Mouse (Mus musculus) adrenal gland, postnatal 14 days (tissue): Measurements from ENCODE around the gene 6330409D20Rik. TPM values are rescaled to one million over a fixed set of nuclear protein-coding genes. Genes with fewer than 3 reads are reported as not detected.

Experiments used
- DNase-seq: peaks from one replicate; pipeline ENCODE4 v3.0.0; 2021; ENCODE audit warnings: mixed read lengths
- long read RNA-seq, 2 experiments: library from polyadenylated mRNA; stranded (forward); transcript quantifications; one replicate each; pipeline ENCODE4 v2.0.0; 2021
- total RNA-seq: library from RNA; stranded (reverse); gene quantifications from 2 replicates; pipeline ENCODE4 v1.2.3, GENCODE M21; 2021

The 6330409D20Rik gene
- total RNA-seq, result not detected in 2 replicates
- long read RNA-seq, experiment 1, result 0 reads
- long read RNA-seq, experiment 2, result 0 reads

DNA sequence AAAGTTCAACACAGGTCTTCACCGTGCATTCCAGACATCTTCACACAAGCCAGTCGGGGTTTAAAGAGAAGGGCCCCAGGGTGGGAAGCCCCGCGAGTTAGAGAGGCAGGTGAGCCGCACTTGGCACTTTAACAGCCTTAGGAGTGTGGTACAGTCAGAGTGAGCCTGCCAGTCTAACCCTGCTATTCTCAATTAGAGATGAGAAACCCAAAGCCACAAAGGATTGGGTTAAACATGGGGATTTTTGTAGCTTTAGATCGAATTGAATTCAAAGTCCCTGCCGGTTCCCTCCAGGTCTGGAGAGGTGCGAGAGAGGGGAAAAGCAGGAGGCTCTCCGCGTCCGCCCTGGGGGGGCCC, at the start of gene 6330409D20Rik:
Gene 6330409D20Rik, minus strand, starts transcription at position 101 of the 357 bp plus-strand sequence.
- no peak for DNase-seq

DNA sequence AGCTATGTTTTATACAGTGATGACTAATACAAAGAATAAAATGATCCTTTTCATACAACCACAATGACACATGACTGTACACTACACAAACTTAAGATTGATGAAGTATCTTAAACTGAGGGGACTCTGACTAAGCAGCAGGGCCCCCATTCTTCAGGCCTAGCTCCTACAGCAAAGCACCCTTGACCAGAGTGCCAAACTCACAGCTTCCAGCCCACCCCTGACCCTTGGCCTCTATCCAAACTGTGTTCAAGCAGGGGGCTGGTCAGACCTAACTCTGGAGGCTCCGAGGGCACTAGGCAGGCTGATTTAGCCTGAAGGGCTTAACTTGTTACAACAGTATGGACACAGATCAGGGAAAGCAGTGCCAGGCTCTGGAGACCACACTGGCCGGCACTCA, 47.8 kb upstream of the 6330409D20Rik start:
- DNase-seq, result no peak

DNA sequence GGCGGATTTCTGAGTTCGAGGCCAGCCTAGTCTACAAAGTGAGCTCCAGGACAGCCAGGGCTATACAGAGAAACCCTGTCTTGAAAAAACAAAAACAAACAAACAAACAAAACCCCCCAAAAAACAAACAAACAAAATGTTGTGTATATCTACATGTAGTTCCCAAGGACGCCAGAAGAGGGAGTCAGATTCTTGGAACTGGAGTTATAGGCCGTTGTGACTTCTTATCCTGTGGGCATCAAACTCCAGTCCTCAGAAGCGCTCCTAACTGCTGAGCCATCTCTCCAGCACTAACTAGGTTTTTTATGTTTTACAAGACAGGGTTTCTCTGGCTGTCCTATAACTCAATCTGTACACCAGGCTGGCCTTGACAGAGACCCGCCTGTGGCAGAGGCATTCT, 46.4 kb upstream of the 6330409D20Rik start:
- DNase-seq, result no peak

DNA sequence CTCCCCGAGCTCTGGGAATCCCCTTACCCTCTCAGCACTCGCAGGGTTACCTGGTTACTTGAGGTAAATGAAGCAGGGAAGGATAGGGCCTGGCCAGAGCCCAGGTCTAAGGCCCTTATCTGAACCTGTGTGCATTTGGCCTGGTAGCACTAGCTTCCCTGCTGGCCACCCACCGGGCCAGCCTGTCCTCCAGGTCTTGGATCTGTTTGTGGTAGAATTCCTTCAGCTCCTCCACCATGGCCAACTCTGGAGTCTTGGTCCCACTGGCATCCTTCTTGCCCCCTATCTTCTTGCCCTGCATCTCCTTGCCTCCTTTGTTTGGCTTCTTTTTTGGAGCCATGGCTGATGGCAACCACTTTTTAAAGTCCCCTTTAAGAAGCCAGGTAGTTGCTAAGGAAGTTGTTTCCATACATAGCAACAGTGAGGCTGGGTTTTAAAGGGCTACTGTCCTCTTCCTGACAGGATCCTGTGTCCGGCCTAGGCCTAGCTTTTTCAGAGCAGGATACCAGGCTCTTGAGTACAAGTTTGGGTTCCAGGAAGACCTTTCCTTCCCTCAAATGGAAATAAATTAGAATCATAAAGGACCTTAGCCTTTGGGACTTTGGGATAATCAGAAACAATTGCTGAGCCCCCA, 43.3 kb upstream of the 6330409D20Rik start, which contains the start of gene Cfap157:
Gene Cfap157, minus strand, starts transcription at position 381 of the 634 bp plus-strand sequence.
- DNase-seq, result no peak

DNA sequence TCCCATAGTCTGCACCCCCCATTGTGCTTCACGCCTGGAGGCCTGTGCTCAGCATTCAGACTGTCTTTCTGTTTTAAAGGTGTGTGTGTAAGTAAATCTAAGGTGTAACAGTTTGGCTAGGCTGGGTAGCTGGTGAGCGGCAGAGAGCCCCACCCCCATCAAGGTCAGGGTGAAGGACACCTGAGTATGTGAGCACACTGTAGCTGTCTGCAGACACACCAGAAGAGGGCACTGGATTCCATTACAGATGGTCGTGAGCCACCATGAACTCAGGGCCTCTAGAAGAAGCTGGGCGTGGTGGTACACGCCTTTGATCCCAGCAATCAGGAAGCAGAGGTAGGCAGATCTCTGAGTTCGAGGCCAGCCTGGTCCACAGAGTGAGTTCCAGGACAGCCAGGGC, 40.9 kb upstream of the 6330409D20Rik start:
- no peak for DNase-seq

DNA sequence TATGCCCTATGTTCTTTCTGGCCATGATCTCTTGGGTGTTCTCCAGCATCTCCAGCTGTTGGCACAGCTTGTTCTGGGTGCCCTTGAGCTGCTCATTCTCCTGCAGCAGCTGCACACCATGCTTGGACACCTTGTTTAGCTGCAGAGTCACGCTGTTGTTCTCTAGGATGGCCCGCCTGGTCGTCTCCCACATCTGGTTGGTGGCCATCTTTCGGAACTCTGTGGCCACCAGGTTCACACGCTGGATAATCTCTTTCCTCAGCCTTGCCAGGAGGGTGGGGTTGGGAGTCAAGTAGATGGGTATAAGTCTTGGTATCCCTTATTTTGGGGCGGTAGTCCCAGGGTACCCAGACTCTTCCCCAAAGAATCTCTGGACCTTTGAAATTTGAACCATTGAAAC, 38.9 kb upstream of the 6330409D20Rik start:
- DNase-seq, result no peak

DNA sequence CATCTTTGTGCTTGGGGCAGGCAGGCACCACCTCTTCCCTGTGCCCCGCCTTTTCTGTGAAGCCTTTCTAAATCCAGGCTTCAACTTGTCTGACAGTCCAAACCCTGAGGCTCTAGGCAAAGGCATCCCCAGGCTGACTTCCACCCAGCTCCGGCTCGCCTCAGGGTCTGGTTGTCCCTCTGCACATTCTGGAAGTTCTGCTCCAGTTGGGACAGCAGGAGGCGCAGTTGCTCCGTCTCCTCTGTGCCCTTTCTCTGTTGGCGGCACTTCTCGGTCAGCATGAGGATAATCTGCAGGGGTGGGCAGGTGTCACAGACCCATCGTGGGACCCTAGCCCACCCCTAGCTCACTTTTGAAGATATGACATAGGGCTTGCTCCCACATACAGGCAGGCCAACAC, 38.3 kb upstream of the 6330409D20Rik start:
- peak; percentile 80 for DNase-seq

DNA sequence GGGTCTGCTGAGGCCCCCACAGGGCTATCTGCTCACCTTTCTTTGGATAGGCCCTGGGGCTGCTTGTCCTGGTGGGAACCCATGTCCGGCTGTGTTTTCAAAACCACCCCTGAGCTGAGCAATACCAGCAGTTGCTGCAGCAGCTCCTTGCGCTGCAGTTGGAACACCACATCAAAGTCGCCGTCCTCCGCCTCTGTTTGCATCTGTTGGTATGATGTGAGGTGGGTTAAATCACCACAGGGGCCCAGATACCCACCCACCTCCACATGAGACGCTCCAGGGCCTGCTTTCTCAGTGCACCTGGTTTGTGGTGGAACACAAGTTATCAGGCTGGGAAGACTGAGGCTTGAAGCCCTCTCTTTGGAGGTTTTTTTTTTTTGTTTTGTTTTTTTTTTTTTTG, 37.3 kb upstream of the 6330409D20Rik start:
- no peak for DNase-seq

DNA sequence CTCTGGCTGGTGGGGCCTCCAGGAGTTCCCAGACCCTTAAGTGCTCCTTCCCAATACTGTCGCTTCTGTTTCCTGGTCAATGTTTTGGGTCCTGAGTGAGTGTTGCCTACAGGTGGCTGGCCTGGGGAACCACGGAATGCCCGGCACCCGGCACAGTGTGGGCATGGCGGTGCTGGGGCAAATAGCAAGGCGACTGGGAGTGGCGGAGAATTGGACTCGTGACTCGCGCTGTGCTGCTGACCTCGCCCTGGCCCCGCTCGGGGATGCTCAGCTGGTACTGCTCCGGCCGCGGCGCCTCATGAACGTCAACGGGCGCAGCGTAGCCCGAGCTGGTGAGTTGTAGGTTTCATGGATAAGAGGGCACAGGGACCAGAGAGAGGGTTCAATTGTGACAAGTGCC, 35.4 kb upstream of the 6330409D20Rik start:
- DNase-seq, result no peak

DNA sequence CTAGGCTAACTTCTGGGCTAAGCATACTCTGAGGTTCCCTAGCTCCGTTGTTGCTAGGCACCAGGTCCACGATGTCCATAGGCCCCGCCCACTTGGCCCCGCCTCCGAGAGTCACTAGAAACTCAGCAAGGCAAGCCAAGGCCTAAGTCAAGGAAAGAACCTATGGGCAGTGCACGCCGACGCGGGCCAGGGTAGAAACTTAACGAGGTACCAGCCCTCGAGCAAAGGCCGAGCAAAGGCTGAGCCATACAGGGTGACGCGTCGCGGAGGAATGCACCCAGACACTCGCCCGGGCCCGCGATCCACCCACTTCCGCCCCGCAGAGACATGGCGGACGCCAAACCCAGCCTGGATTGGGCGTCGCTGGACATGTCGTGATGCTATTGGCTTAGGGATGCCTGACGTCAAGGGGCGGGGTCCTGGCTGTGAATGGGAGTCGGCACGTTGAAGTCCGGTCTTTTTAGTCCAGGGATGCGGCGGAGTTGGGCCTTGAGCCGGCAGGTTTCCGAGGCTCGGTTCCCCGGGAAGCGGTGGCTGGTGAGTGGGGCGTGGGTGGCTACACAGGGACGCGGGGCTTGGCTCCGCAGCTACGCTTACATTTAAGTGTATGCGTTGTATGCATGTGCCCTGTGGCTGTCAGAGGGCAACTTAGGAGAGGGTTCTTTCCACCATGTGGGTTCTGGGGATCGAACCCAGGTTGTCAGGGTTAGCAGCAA, 34.7 kb upstream of the 6330409D20Rik start, which contains the start of the genes Ttc16 and Ptrh1:
Gene Ttc16, minus strand, starts transcription at position 275 of the 716 bp plus-strand sequence.
Gene Ptrh1, plus strand, starts transcription at position 428 of the 716 bp plus-strand sequence.
- peak; percentile 100 for DNase-seq

DNA sequence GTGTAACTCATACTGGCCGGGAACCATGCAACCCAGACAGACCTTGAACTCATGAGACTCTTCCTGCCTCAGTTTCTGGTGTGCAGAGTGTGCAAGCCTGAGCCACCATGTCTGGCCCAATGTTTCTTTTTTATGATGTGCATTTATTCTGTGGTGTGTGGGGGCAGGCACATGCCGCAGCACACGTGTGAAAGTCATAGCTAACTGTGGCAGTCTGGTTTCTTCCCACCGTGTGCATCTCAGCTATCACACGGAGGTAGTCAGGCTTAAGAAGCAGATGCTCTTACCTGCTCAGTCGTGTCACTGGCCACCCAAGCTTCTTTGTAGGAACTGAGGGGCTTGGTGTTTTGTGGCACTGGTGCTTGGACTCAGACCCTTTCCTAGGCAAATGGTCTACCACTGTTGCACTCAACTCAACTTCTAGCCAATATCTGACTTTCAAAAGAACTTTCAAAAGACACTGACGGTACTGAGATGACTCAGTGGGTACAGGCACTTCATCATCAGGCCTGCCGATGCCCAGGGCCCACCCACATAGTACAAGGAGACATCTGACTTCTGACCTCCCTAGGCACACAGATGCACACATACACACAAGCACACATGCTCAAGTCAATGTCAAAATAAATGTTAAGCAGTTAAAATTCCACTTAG, 31.9 kb upstream of the 6330409D20Rik start:
- DNase-seq, result no peak

DNA sequence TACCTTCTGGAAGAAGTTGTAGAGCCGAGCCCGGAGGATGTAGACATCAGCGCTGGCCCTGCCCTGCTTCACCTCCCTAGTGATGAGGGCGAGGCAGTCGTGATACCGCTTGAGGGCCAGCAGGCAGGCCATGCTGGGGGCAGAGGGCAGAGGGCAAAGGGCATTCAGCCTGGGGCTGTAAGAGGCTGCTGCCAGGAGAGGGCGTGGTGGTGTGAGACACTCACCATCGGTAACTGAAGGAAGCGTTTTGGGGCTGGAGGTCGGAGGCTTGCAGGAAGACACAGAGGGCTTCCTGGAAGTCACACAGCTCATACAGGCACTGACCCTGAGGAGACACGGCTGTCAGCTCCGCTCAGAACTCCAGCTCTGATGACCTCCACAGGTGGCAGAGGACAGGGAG, 31.1 kb upstream of the 6330409D20Rik start:
- no peak for DNase-seq

DNA sequence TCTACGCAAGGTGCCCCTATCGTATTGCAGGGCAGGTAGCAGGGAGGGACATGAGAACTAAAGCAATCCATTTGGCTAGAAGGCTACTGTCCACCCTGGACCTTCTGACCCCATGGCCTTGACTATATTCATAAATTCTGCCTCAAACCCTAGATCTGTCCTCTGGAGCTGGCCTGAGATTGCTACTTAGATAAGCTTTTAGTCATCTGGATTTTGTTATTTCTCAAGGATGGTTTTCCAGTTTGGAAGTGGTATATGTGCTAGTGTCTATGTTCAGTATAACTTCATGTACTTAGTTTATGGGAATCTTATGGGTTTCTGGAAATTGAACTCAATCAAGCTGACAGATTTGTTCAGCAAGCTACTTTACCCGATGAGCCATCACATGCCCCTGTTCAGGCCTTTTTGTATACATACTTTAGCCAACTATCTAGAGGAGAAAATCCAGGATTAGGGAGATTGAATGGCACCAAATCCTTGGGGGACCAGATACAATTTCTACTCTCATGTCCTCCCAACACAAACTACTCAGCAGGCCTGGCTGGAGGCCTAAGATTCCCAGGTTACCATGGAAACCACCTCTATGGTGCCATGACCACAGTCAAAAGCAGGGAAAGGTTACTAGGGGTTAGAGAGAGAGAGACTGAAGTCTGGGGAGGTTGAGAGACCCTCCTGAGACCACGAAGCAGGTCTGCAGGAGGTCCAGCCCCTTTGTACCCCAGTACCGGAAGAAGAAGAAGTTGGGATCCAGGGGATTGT, 28.7 kb upstream of the 6330409D20Rik start:
- no peak for DNase-seq

DNA sequence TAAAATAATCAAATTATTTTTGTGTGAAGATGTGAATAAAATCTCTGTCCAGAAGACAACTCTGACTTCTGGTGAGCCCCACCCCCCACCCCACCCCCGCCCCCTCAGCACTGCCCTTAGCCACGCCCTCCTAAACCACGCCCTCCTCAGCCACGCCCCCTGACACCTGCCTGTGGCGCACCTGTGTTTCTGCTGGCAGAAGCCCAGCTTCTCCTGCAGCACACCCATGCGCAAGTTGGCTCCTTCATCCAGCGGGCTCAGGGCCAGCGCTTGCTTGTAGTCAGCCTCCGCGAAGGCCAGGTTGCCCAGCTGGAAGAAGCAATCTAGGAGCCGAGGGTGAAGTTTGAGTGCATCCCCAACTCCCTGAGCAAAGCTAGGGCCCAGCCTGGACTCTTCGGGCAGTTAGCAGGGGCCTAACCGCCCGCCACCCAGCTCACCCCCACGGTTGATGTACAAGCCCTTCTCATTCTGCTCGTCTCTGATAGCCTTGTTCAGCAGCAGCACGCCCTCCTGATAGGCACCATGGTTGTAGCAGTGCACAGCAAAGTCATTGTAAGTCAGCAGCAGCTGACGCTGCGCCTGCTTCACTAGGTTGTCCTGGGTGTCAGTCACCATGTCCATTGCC, 28.0 kb upstream of the 6330409D20Rik start:
- no peak for DNase-seq

DNA sequence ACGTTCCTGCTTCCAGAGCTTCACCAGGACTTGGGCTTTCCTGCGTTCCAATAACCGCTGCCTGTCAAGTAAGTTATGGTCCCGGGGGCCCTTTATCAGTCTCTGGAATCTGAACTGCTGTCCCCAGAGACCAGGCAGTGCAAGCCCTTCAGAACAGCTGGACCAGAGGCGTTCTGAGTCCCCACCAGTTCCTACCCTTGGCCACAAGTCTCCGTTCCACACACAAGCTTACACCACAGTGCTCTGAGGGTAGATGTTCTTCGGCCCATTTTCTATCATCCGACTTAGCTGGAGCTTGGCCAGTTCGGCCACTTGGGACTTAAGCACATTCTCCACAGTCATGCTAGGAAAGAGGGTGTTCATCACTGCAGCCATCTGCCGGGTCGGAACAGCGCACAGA, 26.4 kb upstream of the 6330409D20Rik start:
- no peak for DNase-seq

DNA sequence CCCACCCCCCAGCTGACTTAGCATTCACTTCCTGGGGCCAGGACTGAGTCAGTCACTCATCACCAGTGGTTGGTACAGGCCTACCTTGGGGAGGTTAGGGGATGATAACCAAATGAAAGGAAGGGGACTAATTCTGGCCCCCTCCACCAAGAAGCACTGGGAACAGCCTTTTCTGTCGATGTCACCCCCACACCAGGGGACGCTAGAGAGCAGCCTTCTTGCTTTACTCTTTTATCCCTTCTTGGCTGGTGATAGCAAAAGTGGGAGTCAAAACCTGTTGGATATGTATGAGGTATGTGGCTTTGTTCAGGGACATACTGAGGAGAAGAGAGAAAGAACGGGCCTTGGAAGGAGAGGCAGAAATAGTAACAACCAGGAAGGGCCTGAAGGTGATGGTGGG, 22.5 kb upstream of the 6330409D20Rik start:
- no peak for DNase-seq

DNA sequence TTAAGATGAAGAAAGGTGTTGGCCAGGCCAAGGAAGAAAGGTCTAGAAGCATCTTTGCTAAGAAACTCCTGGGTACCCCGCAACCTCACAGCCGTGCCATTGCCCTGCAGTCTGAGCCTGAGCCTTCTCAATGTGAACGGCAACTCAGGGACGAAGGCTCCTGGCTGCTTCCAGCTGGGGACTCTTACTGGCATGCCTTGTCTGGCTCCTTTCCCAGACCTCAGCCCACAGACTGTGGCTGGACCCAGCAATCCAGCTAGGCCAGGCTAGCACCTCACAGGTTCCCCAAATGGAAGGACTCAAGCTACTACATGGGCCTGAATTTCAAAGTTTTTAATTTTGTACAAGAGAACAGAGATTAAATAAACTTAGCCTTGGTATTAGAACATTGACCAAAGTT, 21.0 kb upstream of the 6330409D20Rik start:
- DNase-seq, result no peak

DNA sequence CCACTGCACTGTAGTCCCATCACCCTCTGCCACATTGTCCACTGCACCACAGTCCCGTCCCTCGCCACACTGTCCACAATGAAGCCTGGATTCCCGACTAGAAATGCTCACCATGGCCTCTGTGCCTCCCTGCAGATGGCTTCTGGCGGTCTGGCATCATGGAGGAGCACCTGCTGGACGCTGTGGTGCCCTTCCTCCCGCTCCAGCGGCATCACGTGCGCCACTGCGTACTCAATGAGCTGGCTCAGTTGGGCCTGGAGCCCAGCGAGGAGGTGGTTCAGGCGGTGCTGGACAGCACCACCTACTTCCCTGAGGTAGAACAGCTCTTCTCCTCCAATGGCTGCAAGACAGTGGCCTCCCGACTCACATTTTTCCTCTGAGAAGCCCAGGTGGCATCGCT, 20.5 kb upstream of the 6330409D20Rik start:
- DNase-seq, result no peak

DNA sequence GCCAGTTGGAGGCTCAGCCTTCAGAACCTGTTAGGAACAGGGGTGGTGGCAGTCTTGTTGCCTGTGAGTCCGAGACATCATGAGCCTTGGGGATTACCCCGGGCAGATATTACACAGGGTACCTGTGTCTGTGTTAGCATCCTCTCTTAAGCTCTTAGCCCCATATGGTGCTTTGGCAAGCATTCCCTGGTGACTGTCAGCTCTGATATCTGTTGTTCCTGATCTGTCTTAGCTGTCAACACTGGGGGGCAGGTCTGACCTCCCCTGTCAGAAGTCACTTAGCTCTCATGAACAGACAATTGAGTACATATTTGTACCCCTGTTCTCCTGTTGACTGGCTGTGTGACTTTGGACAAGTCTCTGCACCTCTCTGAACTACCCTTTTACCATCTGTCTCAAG, 18.2 kb upstream of the 6330409D20Rik start:
- no peak for DNase-seq

DNA sequence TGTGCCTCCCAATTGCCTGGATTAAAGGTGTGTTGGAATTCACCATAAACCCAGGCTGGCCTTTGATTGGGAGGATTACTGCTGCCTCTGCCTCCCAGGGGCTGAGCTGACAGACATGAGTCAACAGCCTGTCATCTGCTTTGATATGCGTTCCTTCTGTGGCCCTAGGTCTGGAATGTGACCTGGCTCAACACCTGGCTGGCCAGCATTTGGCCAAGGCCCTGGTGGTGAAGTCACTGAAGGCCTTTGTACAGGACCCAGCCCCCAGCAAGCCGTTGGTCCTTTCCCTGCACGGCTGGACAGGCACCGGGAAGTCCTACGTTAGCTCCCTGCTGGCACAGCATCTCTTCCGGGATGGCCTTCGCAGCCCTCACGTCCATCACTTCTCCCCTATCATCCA, 17.7 kb upstream of the 6330409D20Rik start:
- no peak for DNase-seq

DNA sequence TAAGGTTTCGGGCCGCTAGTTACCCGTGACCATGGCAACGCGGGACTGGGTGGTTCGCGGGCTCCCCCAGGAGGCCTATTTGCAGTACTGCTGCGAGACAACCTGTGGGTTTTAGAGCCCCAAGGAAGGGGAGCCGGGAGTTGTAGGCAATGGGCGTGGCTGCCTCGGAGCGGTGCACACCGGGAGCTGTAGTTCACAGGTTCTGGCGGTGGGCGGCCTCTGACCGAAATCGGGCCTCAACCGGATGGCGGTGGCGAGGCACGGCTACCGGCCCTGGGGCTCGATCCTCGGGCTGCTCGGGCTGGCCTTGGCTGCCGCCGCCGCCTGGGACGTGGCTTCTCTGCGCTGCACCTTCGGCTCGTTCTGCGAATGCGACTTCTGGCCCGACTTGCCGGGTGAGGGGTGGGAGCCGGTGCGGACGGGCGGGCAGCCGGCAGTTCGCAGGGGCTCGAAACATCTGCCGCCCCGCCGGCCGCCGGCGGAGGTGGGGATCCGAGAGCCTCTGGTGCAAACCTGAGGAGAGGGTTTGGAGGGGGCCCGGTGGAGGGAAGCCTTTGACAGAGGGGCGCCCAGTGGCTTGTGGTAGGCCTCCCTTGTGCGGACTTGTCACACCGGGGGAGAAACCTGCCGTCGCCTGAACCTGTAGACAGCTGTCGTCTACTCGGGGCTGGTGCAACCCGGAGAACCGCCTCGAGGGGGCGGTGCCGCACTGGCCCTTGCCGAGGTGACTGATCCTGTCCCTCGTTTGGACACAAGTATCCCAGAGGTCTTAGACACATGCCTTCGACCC, 16.4 kb upstream of the 6330409D20Rik start, which contains the start of gene Tor2a:
Gene Tor2a, plus strand, starts transcription at position 179 of the 790 bp plus-strand sequence.
- peak; percentile 98 for DNase-seq
